Mouse (Mus musculus) heart, postnatal 36 days (tissue): Measurements from ENCODE around the gene Kcnh4. TPM values are rescaled to one million over a fixed set of nuclear protein-coding genes. Genes with fewer than 3 reads are reported as not detected.

Experiments used
- DNase-seq, 2 experiments: peaks; one replicate each; pipeline ENCODE4 v3.0.0; 2021 to 2022
- intact Hi-C: fragments of 180-260 bp; cut with DNase I; formaldehyde crosslinking; loops from one replicate; pipeline ENCODE4 v1.15.1; 2025
- total RNA-seq, 2 experiments: library from RNA; stranded (reverse); gene quantifications; 2 replicates each; pipeline ENCODE4 v1.2.3; 2021

Gene Kcnh4
- total RNA-seq, 2 experiments from 2014 or later = not detected

DNA sequence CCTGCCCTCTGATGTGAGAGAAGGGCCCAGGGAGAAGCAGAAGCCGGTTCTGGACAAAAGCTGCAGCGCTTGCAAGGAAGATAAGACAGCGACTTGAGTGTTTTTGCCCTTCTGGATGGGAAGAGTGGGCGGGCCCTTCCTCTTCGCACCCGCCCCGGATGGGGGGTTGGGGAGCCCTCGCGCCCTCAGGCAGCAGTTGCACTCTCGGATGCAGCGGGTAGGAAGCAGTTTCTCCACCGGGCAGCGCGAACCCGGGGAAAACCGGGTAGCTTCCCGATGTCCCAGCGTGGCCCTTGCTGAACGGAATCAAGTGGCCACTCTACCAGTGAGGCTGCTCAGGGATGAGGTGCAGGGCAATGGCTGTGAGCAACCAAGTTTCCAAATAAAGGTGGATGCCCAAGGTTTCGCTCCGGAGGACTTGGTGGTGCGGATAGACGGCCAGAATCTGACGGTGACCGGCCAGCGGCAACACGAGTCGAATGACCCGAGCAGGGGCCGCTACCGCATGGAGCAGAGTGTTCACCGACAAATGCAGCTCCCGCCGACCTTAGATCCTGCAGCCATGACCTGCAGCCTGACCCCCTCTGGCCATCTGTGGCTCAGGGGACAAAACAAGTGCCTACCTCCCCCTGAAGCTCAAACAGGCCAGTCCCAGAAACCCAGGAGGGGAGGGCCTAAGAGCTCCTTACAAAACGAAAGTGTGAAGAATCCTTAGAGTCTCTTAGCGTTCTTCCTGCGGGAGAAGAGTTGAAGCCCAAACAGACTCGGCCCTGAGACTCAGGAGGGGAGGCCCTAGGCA lies 45.8 kb downstream of the Kcnh4 start, which contains the start of gene Hspb9:
Gene Hspb9 (plus strand): TSS at position 116 of the 799 bp plus-strand sequence.
- intact Hi-C loops = loop anchor here (1.0 to 10.0 kb wide), 2 partner anchors 47 to 351 kb away; no protein-coding TSS in a partner anchor
- DNase-seq = peak; percentile 77 to 79

DNA sequence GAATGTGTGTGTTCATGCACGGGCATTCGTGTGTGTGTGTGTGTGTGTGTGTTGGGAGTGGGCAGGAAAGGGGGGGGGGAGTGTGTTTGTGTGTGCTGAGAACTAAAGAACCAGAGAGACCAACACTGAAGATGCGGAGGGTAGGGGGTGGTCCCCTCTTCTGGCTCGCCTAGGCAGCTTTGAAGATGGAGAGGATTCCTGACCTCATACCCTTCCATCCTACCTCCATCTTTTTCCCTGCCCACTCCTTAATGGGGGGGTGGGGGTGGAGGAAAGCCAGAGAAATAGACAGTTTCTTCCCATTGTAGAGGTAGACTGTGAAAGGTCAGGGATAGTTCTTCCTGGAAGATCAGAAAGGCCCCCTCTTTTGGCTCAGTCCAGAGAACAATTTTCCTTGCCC lies 46.6 kb downstream of the Kcnh4 start:
- intact Hi-C loops = loop anchor here (10.0 kb wide), 1 partner anchor 352 kb away; no protein-coding TSS in a partner anchor
- no peak for DNase-seq

DNA sequence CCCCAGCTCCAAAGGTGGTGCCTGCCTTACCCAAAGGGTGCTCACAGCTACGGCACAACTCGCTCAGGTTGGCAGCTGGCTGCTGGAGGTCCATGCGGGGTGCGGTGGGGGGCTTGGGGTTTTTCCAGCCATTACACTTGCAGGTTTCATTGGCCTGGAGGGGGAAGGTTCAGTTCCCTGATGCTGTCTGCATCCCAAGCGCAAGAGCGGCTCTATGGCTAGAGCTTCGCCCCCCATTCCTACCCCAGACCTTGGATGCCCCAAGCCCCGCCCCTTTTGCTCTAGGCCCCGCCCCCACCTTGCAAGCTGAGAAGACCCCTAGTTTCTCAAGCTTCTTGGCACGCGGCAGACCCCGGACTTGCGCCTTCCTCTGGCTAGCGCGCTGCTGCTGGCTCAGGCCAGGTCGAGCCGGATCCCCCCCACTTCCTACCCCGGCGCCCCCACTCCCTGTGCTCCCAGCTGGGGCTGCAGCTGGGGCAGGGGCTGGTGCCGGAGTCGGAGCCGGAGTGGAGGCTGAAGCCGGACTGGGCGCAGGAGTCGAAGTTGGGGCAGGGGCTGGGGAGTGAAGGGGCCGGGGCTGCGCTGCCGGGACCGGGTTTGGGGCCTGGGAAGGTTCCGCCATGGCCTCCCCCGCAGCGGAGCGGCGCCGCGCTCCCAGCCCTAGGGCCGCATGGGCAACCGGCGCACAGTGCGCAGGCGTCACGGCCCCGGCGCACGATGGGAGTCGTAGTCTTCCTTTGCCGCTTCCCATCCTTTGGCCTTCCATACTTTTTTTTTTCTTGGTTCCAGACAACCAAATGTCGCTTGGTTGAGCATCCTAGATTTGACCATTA lies 47.7 kb downstream of the Kcnh4 start, which contains the start of gene Kat2a:
Gene Kat2a (minus strand): TSS at position 683 of the 833 bp plus-strand sequence.
- peak; percentile 86 for DNase-seq
- intact Hi-C loops = loop anchor here (10.0 kb wide), 1 partner anchor 353 kb away; no protein-coding TSS in a partner anchor

DNA sequence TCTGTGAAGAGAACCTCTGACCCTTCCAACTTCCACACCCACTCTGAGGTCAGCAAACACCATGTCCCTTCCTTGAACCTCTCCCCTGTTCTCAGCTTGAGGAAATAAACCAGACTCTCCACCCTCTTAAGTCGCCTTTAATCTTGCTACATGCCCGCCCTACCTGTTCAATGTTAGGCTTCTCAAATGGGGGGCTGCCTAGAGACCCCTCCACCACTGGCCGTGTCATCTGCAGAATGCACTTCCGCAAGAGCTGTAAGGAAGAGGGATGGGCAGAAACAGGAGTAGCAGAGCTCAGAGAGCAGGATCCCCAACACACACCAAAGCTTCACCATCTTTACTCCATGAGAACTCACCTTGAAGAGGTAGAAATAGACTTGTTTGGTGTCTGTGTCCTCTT lies 48.8 kb downstream of the Kcnh4 start:
- intact Hi-C loops = loop anchor here (10.0 kb wide), 1 partner anchor 354 kb away; no protein-coding TSS in a partner anchor
- no peak for DNase-seq

DNA sequence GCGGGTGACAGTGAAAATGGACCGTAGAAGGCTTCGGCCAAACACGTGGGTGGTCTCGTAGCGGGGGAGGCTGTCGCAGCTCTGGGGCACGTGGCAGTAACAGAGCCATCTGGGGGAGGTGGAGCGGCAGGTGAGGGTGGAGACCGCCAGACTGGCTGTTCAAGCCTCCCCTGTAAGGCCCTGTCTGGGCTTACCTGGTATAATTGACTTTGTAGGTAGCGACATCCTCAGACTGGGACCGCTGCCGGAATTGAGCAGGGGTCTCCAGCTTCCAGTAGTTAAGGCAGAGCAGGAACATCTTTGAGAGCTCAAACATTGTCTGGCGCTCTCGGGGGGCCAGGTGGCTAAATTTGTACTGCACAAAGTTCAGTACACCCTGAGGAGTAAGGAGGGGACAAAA lies 49.2 kb downstream of the Kcnh4 start:
- no peak for DNase-seq
- intact Hi-C loops = loop anchor here (10.0 kb wide), 1 partner anchor 354 kb away; no protein-coding TSS in a partner anchor

DNA sequence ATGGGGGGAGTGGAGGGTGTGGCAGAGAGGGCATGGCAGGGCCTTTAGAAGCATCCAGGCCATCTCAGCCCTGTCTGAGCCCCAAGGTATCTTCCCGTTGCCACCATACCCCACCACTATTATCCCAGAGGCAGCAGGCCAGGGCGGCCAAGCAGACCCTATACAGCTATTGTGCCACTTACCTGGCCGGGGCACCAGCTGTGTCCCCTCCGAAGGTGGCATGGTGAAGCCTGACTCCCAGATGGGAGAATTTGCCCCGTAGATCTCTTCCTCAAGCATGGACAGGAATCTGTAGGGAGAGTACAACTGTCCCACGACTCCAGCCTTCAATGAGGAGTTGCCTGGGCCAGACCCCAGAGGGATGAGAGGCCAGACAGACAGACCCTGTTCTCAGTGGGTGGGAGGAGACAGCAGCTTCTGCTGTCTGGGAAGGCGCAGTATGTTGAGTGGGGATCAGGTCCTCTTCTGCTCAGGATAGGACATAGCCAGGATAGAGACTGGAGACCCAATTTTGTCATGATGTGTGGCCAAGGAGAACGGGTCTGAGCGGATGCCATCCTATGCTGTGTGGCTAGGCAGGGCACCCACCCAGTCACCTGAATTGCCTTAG lies 50.4 kb downstream of the Kcnh4 start:
- DNase-seq = no peak
- intact Hi-C loops = no loop called here

DNA sequence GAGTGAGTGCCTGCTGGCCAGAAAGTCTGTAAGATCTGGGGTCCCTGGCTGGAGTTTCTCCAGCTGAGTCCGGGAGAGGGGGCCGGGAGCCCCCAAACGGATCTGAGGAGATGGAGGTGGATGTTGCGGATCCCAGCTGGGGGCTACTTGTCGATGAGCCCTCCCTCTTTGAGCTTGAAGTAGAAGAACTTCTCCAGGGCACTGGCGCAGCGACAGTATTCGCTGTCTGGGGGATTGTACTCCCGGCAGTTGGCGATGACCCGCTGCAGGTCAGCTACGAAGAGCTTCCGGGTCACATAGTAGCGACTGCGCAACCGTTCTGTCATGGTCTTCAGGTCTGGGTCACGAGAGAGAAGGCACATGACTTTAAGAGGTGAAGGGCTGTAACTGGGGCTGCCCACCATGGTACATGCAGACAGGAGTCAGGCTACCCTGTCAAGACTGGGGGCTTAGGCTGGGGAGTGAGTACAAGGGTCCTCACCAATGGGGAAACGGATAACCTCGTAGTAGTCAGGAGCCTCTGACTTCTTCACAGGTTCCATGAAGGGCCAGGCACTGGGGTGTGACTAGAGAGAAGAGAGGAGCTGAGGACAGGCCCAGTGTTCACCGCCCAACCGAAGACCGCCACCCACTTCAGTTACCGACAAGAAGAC lies 54.5 kb downstream of the Kcnh4 start:
- no peak for DNase-seq
- intact Hi-C loops = no loop called here

DNA sequence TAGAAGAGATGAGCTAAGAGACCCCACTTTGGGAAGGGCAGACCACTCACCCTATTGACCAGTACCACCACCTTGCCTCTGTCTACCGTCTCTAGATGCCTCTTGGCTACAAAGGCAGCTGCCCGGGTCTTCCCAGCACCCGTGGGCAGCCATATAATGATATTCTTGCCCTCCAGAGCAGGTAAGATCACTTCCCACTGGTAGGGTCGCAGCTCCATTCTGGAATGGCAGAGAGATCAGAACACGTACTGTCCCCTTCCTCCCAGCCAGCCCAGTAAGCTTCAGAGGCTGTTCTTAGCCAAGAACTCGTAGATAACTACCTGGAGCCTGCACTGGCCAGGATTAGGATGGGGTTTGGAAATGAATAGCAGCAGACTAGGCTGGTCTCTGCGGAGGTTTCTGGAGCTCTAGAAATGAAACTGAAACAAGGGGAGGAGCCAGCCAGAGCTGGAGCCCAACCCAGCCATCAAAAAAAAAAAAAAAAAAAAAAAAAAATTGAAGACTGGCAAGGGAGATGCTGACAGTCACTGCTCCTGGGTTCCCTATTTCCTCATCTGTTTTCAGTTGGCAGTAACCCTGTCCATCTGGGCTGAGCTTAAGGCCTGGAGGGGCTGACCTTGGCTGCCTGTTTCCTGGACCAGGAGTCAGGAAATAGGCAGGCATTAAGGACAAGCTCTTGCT lies 55.8 kb downstream of the Kcnh4 start, which contains the start of gene Dhx58:
Gene Dhx58 (minus strand): TSS at position 421 of the 681 bp plus-strand sequence.
- peak in 1 of 2 experiments; percentile 36 for DNase-seq
- intact Hi-C loops = loop anchor here (2.0 to 5.0 kb wide), 2 partner anchors 77 to 282 kb away; no protein-coding TSS in a partner anchor

DNA sequence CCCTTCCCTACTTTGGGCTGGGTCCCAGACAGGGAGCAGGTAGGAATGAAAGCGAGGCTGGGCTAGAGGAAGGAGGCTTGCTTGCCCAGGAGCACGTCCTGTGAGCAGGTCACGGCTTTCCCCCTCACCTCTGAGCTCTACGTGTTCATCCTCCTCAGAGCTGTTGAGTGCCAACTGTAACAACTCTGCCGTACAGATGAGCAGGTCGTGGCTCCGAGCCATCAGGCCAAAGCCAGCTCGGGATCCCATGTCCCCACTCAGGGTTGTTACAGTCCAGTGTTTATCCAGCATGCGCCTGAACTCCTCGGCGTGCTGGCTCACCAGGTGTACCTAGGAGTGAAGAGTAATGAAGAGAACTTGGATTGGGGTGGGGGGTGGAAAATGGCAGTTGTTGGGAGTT lies 56.4 kb downstream of the Kcnh4 start:
- no peak for DNase-seq
- intact Hi-C loops = loop anchor here (2.0 to 5.0 kb wide), 2 partner anchors 77 to 281 kb away; no protein-coding TSS in a partner anchor

DNA sequence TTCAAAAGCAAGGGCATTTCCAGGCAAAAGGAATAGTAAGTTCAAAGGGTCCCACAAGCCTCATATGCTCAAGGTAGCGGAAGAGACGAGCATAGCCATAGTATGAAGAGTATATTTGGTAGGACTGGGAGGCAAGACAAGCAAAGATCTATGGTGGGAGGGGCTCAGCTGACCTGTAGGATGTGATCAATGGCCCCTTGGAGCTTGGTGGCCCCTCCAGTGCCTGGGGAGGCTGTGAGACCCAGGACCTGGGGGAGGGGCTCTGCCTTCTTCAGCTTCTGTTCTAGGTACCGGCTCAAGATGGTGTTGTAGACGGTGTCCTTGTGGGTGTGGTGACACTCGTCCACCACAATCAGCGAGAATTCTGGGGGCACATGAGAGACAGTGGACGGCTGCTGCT lies 56.8 kb downstream of the Kcnh4 start:
- DNase-seq = no peak
- intact Hi-C loops = loop anchor here (1.0 to 5.0 kb wide), 3 partner anchors 76 to 281 kb away; no protein-coding TSS in a partner anchor

DNA sequence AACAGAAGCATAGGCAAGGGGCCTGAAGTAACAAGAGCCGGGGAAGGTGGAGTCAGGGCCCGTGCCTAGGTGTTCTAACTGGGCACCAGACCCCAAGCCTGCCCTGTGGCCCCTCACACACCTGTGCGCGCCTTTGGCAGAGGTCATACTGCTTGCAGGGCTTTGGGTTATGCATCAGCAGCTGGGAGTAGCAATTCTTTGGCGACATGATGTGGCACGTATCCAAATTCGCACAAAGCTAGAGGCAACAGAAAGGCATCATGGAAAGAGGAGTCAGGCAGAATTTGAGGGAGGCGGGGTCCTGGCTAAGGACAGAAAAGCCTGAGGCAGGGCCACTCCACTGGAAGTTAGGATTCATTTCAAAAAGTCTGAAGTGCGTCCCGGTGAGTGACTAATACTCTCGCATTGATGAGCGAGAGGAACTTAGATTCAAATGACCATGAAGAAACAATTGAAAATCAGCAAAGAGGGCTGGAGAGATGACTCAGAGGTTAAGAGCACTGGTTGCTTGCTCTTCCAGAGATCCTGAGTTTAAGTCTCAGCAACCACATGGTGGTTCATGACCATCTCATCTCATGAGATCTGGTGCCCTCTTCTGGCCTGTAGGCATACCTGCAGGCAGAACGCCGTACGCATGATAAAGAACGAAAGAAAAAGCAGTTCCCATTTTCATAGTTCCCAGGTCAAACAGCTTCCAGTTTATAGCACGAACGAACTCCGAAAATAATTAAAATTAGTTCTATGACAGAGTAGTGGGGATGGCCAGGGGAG lies 57.5 kb downstream of the Kcnh4 start:
- peak; percentile 69 to 70 for DNase-seq
- intact Hi-C loops = loop anchor here (1.0 to 5.0 kb wide), 3 partner anchors 75 to 280 kb away; no protein-coding TSS in a partner anchor

DNA sequence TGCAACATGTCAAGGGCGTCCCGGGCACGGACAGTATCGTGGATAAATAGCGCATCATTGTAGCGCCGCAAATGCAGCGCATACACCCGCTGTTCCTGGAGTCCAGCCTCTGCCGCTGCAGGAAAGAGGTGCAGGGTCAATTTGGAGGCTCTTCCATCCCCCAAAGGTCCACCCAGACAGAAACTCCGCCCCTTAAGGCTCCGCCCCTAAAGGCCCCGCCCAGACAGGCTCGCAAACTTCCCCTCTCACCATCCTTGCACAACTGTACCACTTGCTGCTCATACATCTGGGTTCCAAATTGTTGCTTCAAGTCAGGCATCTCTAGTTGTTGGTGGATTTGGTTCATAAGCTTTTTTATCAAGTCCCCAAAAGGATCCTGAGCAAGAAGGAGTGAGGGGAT lies 58.4 kb downstream of the Kcnh4 start:
- intact Hi-C loops = loop anchor here (5.0 kb wide), 1 partner anchor 279 kb away; no protein-coding TSS in a partner anchor

DNA sequence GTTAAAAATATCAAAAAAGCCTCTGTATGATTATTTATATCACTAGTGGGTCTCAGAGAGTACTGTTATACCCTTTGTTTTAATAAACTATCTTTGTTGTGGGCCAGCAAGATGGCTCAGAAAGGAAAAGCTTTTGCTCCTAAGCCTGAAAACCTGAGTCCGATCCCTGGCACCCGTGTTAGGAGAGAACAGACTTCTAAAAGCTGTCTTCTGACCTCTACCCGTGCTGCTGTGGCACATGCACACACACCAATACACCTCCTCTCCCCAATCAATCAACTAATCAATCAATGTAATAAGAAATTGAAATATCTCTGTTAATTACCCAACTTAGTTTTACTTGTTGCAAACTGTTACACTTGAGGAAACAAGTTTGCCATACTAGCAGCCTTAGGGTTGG lies 59.0 kb downstream of the Kcnh4 start:
- intact Hi-C loops = loop anchor here (5.0 kb wide), 1 partner anchor 278 kb away; no protein-coding TSS in a partner anchor
- no peak for DNase-seq

More for the DNA sequence above, 58.4 kb downstream of the Kcnh4 start:
- peak; percentile 50 to 66 for DNase-seq

DNA sequence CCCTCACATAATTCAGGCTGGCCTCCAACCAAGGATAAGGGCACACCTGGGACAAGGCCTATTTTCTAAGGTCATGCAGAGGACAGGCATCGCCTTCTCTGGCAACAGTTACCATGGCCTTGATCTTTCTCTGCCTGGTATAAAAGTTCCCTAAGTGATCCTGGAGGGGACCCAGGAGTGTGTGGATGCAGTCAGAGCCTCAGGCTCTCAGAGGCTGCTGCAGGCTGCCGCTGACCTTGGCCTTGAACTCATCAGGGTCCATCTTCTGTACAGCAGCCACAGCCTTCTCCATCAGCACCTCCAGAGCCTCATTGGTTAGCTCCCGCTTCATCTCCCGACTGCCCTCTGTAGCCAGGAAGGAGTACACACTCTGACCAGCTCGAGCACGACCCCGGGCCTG lies 61.8 kb downstream of the Kcnh4 start:
- intact Hi-C loops = loop anchor here (10.0 kb wide), 1 partner anchor 343 kb away; the partner anchor contains the start of gene Hap1
- no peak for DNase-seq

DNA sequence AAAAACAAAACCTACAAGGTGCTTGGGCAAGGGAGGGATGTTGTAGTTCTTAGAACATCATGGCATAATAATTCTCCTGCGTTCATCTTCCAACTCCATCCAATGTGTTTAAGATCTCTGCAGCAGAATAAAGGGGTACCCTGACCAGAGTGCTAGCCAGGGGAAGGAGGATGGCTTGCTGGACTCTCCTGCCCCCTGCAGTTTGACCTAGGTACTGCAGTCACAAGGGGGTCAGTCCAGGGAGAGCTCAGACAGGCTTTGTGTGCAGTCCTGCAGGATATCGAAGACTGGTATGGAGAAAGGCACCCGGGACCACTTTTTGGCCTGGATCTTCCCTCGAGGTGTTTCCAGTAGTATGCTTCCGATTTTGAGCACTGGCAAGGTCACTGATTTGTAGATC lies 64.8 kb downstream of the Kcnh4 start:
- DNase-seq = peak; percentile 79 to 88
- intact Hi-C loops = loop anchor here (1.0 to 10.0 kb wide), 3 partner anchors 68 to 340 kb away; partner anchors contain the start of gene Hap1

DNA sequence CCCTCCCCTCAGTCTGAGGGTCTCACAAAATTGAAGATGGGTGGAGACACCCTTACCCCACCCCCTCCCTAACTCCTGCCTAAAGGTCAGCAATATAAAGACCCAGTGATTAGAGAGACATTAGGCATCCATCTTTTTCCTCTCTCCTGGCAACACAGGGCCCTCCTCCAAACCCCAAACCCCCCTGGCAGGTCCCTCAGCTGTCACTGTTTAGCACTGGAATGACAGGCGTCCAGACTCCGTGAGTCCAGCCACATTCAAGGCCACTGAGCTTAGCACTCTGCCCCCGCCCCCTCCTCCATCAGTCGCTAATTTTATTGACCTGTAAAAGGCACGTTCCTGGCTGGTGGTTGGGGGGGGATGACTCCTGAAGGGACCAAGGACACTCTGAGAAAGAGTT lies 66.6 kb downstream of the Kcnh4 start:
- no peak for DNase-seq
- intact Hi-C loops = loop anchor here (10.0 kb wide), 1 partner anchor 338 kb away; the partner anchor contains the start of gene Hap1

DNA sequence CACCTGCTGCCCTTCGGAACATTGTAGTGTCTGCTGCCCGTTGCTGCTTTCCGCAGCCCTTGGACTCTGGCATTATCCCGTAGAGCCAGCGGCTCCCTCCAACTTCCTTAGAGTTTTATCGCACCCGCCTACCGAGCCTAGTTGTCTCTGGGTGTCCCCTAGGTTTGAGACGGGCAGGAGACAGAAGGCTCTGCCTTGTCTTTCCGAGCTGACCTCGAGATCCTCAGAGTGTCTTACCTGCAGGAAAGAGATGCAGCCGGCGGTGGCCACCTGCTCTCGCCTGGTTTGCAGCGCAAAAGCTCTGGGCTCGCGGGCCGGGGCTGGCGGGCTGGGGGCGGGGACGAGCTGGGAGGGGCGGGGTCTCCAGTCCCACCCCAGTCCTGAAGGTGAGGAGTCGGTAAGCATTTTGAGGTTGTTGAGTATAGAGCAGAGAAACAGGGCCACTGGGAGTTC lies 67.6 kb downstream of the Kcnh4 start, which contains the start of gene Zfp385c:
Gene Zfp385c (minus strand): TSS at position 292 of the 453 bp plus-strand sequence.
- intact Hi-C loops = loop anchor here (10.0 kb wide), 1 partner anchor 337 kb away; the partner anchor contains the start of gene Hap1
- DNase-seq = no peak

DNA sequence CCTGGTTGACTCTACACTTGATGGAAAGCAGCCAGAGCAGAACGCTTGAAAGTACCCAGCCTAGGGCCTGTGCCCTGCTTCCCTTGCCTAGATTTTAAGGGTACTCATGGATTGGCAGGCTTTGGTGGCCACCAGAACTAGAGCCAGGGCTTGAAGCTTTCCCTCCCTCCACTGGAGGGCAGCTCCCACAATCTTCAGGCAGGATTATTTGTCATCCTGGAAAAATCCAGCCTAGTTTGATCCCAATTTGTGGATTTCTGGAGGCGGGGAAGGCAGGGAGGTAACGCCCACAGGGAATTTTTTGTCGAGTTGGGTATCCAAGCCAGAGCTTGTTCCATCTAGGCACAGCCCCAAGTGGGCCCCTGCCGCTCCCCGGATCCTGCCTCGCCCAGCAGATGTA lies 69.4 kb downstream of the Kcnh4 start:
- no peak for DNase-seq
- intact Hi-C loops = loop anchor here (10.0 kb wide), 1 partner anchor 336 kb away; the partner anchor contains the start of gene Hap1
